14 mouse cellular contexts compared by ENCODE assay signal in the genomic region with DNA sequence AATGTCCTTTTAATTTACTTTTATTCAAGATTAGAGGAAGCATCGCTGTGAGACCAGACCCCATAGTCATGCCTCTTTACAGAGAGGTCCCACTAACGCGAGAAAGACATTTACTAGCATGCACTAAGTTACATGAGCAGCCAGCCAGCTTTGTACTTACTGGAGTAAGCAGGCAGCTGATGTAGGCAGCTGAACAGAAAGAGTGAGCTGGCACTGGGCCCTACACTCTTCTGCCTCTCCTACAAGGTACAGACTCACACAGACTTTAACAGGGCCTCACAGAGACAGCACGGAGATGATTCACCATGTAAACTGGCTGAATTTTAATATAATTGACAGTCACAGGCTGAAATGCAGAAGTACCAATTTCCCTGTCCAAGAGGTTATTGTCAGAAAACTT. TPM values are rescaled to one million over a fixed set of nuclear protein-coding genes. Genes with fewer than 3 reads are reported as not detected.
"Had no signal": no experiment of that assay in that cellular context is flagged by ENCODE, and none has a peak within 500 bp of the region (broad histone marks: within the 10 kb centered on the region; RNA-seq: fewer than 3 reads in every experiment).

No protein-coding gene starts in this region.

- DNase-seq: liver, postnatal 0 days; lung, adult 2 months; lung, postnatal 14 days; lung, postnatal 36 days; thymus, adult 2 months; thymus, postnatal 25 days; thymus, postnatal 4 days had no signal

- ATAC-seq: liver, postnatal 0 days; lung, postnatal 0 days; midbrain, embryonic 13.5 days; midbrain, embryonic 15.5 days had no signal

RNA-seq across cellular contexts. Expression of gene Nxph1, which starts 11.6 kb away (rescaled TPM):
- total RNA-seq: megakaryocyte progenitor cell, adult 5-6 weeks; monocyte, adult 5-6 weeks; neutrophil, adult 5-6 weeks had no signal
- polyA plus RNA-seq: liver, postnatal 0 days; lung, postnatal 0 days; macrophage had no signal
